Mouse (Mus musculus): ENCODE data around the gene Mthfsl.
"Not testable (repeated sequence)": the region's sequence is repeated elsewhere in the genome, so short reads cannot be mapped to it uniquely, and the experiment has no call there.

Mthfsl gene

GRCm38 (mm10) chr9:88691307-88691706 is 28.8 kb downstream of the Mthfsl start:
- DNase-seq (ENCODE audit: low read depth in 1 of 2, low spot score in 2 of 2): not testable (repeated sequence)

DNA sequence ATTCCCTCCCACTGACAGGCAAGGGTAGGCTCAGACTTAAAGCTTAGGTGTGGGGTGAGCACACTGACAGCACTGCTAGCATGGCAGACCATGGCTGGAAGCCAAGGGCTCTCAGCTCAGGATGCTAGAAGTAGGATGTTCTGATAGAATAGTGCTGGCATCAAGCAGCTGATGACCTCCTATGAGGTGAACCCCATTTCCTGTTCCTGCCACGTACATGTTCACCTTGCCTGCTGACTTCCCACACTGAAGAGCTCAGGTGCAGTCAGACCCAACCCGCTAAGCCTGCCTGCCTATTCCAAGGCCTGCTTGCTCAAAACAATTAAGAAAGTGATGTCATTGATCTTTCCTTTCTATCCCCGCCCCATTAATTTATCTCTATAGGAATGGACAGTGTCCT is 30.6 kb downstream of the Mthfsl start:
- not testable (repeated sequence) for DNase-seq (ENCODE audit: low read depth in 1 of 2, low spot score in 2 of 2)

DNA sequence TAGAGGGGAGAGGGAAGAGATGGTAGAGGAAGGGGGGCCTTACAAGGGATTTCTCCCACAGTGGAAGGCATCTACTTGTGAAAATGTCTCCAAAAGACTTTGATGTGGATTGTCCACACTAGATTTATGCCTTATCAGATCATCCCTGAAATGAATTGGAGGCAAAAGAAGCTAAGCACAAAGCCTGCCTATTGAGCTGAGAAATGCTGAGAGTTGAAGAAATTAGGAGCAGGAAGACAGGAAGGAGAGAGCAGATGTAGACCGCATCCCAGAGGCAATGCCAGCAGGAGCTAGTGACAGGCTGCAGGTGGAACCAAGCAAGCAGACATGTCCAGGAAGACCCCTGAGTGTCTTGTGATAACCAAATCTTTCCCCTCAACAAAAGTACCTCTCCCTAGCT is 33.4 kb downstream of the Mthfsl start:
- DNase-seq (ENCODE audit: low read depth in 1 of 2, low spot score in 2 of 2): not testable (repeated sequence)

GRCm38 (mm10) chr9:88658341-88658740 is 61.8 kb downstream of the Mthfsl start:
- not testable (repeated sequence) for DNase-seq (ENCODE audit: low read depth in 1 of 2, low spot score in 2 of 2)

GRCm38 (mm10) chr9:88650742-88651141 is 69.4 kb downstream of the Mthfsl start:
- not testable (repeated sequence) for DNase-seq (ENCODE audit: low read depth in 1 of 2, low spot score in 2 of 2)
